Comparison of ENCODE assay signal across 9 mouse cellular contexts in genomic region chr6:92803213-92803612, GRCm38 (mm10). TPM values are rescaled to one million over a fixed set of nuclear protein-coding genes. Genes with fewer than 3 reads are reported as not detected.
DNase-seq lines count a peak whose midpoint lies in the region; ATAC-seq lines count a peak whose summit lies in the region.
"Had no signal": no experiment of that assay in that cellular context is flagged by ENCODE, and none has a peak within 500 bp of the region (broad histone marks: within the 10 kb centered on the region; RNA-seq: fewer than 3 reads in every experiment).

No protein-coding gene starts in this region.

- H3K4me1 ChIP-seq in intestine, embryonic 15.5 days (replicated peaks): peaks cover 5% of the 10 kb centered on the region; the same call in 1 of the 2 replicates
- H3K4me1 ChIP-seq: liver, embryonic 13.5 days had no signal

- no peak overlapping the region for H3K9ac ChIP-seq in intestine, embryonic 15.5 days
- H3K9ac ChIP-seq: liver, embryonic 13.5 days had no signal

- peak overlapping the region; percentile 44; the same call in 1 of the 2 replicates for H3K27ac ChIP-seq in intestine, embryonic 15.5 days
- H3K27ac ChIP-seq: liver, embryonic 13.5 days had no signal

- 42% methylated on average over 6 of the region's 6 CpGs for WGBS in intestine, embryonic 15.5 days

- H3K4me2 ChIP-seq in intestine, embryonic 15.5 days (replicated peaks): no peak overlapping the region
- H3K4me2 ChIP-seq: liver, embryonic 13.5 days had no signal

- DNase-seq in gastrocnemius, adult 18-20 months (ENCODE audit: low spot score): peak; percentile 39
- no peak for DNase-seq in gastrocnemius, adult 8-10 months (ENCODE audit: low spot score in 2 of 2)
- DNase-seq in right cerebral cortex, postnatal 10 days (ENCODE audit: low spot score in 2 of 2): peak; percentile 45 to 52
- DNase-seq in right cerebral cortex, postnatal 4 days: no peak
- DNase-seq in embryo, embryonic 10 days (ENCODE audit: low spot score): no peak
- DNase-seq in retina, postnatal 1 day: no peak
- DNase-seq: liver, embryonic 13.5 days had no signal

- no peaks in the 10 kb centered on the region for H3K9me3 ChIP-seq in intestine, embryonic 15.5 days
- H3K9me3 ChIP-seq: liver, embryonic 13.5 days had no signal

- no peaks in the 10 kb centered on the region for H3K36me3 ChIP-seq in intestine, embryonic 15.5 days
- H3K36me3 ChIP-seq: liver, embryonic 13.5 days had no signal

- peak; percentile 31; the same call in 1 of the 2 replicates for ATAC-seq in intestine, embryonic 15.5 days
- no peak for ATAC-seq in frontal cortex, adult (ENCODE audit: low TSS enrichment)

- no peaks in the 10 kb centered on the region for H3K27me3 ChIP-seq in intestine, embryonic 15.5 days (replicated peaks)
- H3K27me3 ChIP-seq: liver, embryonic 13.5 days had no signal

- no peak overlapping the region for H3K4me3 ChIP-seq in intestine, embryonic 15.5 days (replicated peaks)
- H3K4me3 ChIP-seq: liver, embryonic 13.5 days had no signal

RNA-seq across cellular contexts. Expression of gene A730049H05Rik, which starts 13.1 kb away (rescaled TPM):
- total RNA-seq in gastrocnemius, adult 18-20 months (2021): under 1 TPM in 1 of 2 experiments, not detected in 1; 0.09 TPM
- total RNA-seq in gastrocnemius, adult 8-10 months (2022): under 1 TPM in 1 of 4 experiments, not detected in 3; 0.15 TPM
- polyA plus RNA-seq in intestine, embryonic 15.5 days (2015; fragmentation: Nextera tagmentation; extraction: Ambion mirVana): 0.36 and 0.66 TPM in 2 replicates

Comparison
In these comparisons a context has a peak if more than half of its experiments do, and no peak if none do; other contexts are left out.
1. DNase-seq: peak in gastrocnemius, adult 18-20 months (single experiment) and right cerebral cortex, postnatal 10 days (2 of 2); none in gastrocnemius, adult 8-10 months (0 of 2), right cerebral cortex, postnatal 4 days (single experiment), embryo, embryonic 10 days (single experiment) and retina, postnatal 1 day (single experiment).